Mouse (Mus musculus) myocyte (in vitro differentiated cells): Measurements from ENCODE around the gene Clnk.

ENCODE experiments used
- E2F4 ChIP-seq: IDR thresholded peaks from one replicate; pipeline ENCODE4 v1.6.1; 2011; ENCODE audit warnings: mild to moderate bottlenecking, control low read depth, moderate library complexity; ENCODE audit not compliant: insufficient read depth
- MAX ChIP-seq: IDR thresholded peaks from one replicate; pipeline ENCODE4 v1.6.1; 2011; ENCODE audit warnings: low read depth, mild to moderate bottlenecking, control low read depth
- MYOD1 ChIP-seq, 3 experiments: IDR thresholded peaks; one replicate each; pipeline ENCODE4 v1.6.1; 2011; ENCODE audit warnings: control low read depth in 2 of 3, low read depth in 2 of 3, mild to moderate bottlenecking in 2 of 3, moderate library complexity in 1 of 3; ENCODE audit not compliant: insufficient read length in 2 of 3, control insufficient read depth in 1 of 3
- POLR2A ChIP-seq: IDR thresholded peaks from one replicate; pipeline ENCODE4 v1.6.1; 2011; ENCODE audit warnings: low read depth, mild to moderate bottlenecking, control low read depth, moderate library complexity; ENCODE audit not compliant: insufficient read length
- USF1 ChIP-seq: IDR thresholded peaks from one replicate; pipeline ENCODE4 v1.6.1; 2011; ENCODE audit warnings: low read depth, mild to moderate bottlenecking, control low read depth, moderate library complexity

DNA sequence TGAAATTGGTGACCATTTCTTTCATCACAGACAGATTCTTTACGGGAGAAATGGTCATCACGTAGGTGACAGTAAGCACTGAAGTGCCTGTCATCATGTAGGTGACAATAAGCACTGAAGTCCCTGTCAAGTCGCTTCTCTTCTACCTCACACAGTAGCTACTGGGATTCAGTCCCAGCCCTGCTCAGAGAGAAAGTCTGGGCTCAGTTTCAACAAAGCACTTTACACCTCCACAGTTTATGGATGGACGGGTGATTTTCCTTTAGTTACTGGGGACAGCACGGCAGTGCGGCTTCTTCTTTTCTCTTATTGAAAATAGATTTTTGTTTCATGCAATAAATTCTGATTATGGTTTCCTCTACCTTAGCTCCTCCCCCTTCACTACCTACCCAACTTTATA is 49.3 kb downstream of the Clnk start:
- TF ChIP-seq POLR2A: no peak
- TF ChIP-seq MAX: no peak
- no peak for TF ChIP-seq E2F4
- no peak for TF ChIP-seq MYOD1 (IDR thresholded peaks at IDR 0.05; ENCODE audit: control insufficient read depth in 1 of 3, insufficient read length in 2 of 3, low read depth in 2 of 3)
- no peak for TF ChIP-seq USF1
